Mouse (Mus musculus) megakaryocyte, embryonic 14.5 days (primary cell): ENCODE results near the gene Gab1. TPM values are rescaled to one million over a fixed set of nuclear protein-coding genes. Genes with fewer than 3 reads are reported as not detected.

Source experiments
- H3K27me3 ChIP-seq: replicated peaks from 2 replicates; pipeline ENCODE3; 2012; ENCODE audit warnings: inconsistent platforms
- H3K36me3 ChIP-seq: replicated peaks from 2 replicates; pipeline ENCODE3; 2012; ENCODE audit warnings: low read length, inconsistent platforms, mixed read lengths
- H3K4me1 ChIP-seq: 2 replicates; pipeline ENCODE4 v1.6.1; 2012; ENCODE audit warnings: inconsistent platforms
- H3K4me3 ChIP-seq: replicated peaks from 2 replicates; pipeline ENCODE3; 2012; ENCODE audit warnings: moderate library complexity, mild to moderate bottlenecking, inconsistent platforms
- H3K9me3 ChIP-seq: 2 replicates; pipeline ENCODE4 v1.6.1; 2012; ENCODE audit warnings: inconsistent platforms
- FLI1 ChIP-seq: IDR thresholded peaks from 2 replicates; pipeline ENCODE4 v1.6.1; 2012; ENCODE audit warnings: low read length, inconsistent platforms, mixed read lengths
- GATA1 ChIP-seq: IDR thresholded peaks from 3 replicates; pipeline ENCODE4 v1.6.1; 2012; ENCODE audit warnings: mixed read lengths, low read length, inconsistent platforms, borderline replicate concordance
- polyA plus RNA-seq: library from polyadenylated mRNA; stranded (reverse); fragments of >175 nt; gene quantifications from 2 replicates; pipeline ENCODE4 v1.2.3, GENCODE M21; 2012; ENCODE audit warnings: low replicate concordance; ENCODE audit not compliant: insufficient read depth

Gene Gab1
- polyA plus RNA-seq, 1 experiment, result 3.2 TPM

- Histone ChIP-seq H3K4me1 (no peaks in the 10 kb centered on the region; the same call in 1 of the 2 replicates), H3K4me3 (no peak overlapping the region), H3K9me3 (no peaks in the 10 kb centered on the region), H3K27me3 (peaks cover 14% of the 10 kb centered on the region), H3K36me3 (no peaks in the 10 kb centered on the region)
- TF ChIP-seq GATA1 (no peak), FLI1 (no peak)
Observed at GRCm38 (mm10) chr8:80830724-80831566, 49.4 kb downstream of the Gab1 start.

GRCm38 (mm10) chr8:80830141-80830540 lies 50.2 kb downstream of the Gab1 start:
- TF ChIP-seq FLI1 (no peak), GATA1 (no peak)
- Histone ChIP-seq H3K4me1 (peaks cover 2% of the 10 kb centered on the region; the same call in 1 of the 2 replicates), H3K4me3 (no peak overlapping the region), H3K9me3 (no peaks in the 10 kb centered on the region), H3K36me3 (no peaks in the 10 kb centered on the region), H3K27me3 (peaks cover 15% of the 10 kb centered on the region)

GRCm38 (mm10) chr8:80826996-80827395 lies 53.3 kb downstream of the Gab1 start:
- no peak for TF ChIP-seq FLI1
- TF ChIP-seq GATA1, result no peak
- no peaks in the 10 kb centered on the region for H3K36me3 ChIP-seq
- H3K27me3 ChIP-seq, result peaks cover 14% of the 10 kb centered on the region
- no peaks in the 10 kb centered on the region for H3K9me3 ChIP-seq
- peaks cover 4% of the 10 kb centered on the region; the same call in 1 of the 2 replicates for H3K4me1 ChIP-seq
- no peak overlapping the region for H3K4me3 ChIP-seq

GRCm38 (mm10) chr8:80825136-80825535 lies 55.2 kb downstream of the Gab1 start:
- no peaks in the 10 kb centered on the region for H3K36me3 ChIP-seq
- no peak for TF ChIP-seq GATA1
- no peak for TF ChIP-seq FLI1
- H3K4me3 ChIP-seq, result no peak overlapping the region
- peaks cover 4% of the 10 kb centered on the region; the same call in 1 of the 2 replicates for H3K4me1 ChIP-seq
- H3K27me3 ChIP-seq, result peaks cover 15% of the 10 kb centered on the region
- H3K9me3 ChIP-seq, result no peaks in the 10 kb centered on the region

- peaks cover 18% of the 10 kb centered on the region for H3K27me3 ChIP-seq
- peaks cover 4% of the 10 kb centered on the region; the same call in 1 of the 2 replicates for H3K4me1 ChIP-seq
- TF ChIP-seq GATA1 (no peak), FLI1 (no peak)
- no peak overlapping the region for H3K4me3 ChIP-seq
- no peaks in the 10 kb centered on the region for H3K9me3 ChIP-seq
- H3K36me3 ChIP-seq, result no peaks in the 10 kb centered on the region
Observed at GRCm38 (mm10) chr8:80824426-80824825, 55.9 kb downstream of the Gab1 start.

GRCm38 (mm10) chr8:80823250-80823649 lies 57.1 kb downstream of the Gab1 start:
- H3K27me3 ChIP-seq, result peaks cover 18% of the 10 kb centered on the region
- no peaks in the 10 kb centered on the region for H3K9me3 ChIP-seq
- H3K4me1 ChIP-seq, result peaks cover 4% of the 10 kb centered on the region; the same call in 1 of the 2 replicates
- TF ChIP-seq FLI1 (no peak), GATA1 (no peak)
- no peak overlapping the region for H3K4me3 ChIP-seq
- H3K36me3 ChIP-seq, result no peaks in the 10 kb centered on the region

- no peaks in the 10 kb centered on the region for H3K36me3 ChIP-seq
- no peak overlapping the region for H3K4me3 ChIP-seq
- TF ChIP-seq FLI1 (no peak), GATA1 (no peak)
- H3K27me3 ChIP-seq, result peaks cover 13% of the 10 kb centered on the region
- peaks cover 4% of the 10 kb centered on the region; the same call in 1 of the 2 replicates for H3K4me1 ChIP-seq
- H3K9me3 ChIP-seq, result peaks cover 3% of the 10 kb centered on the region
Observed at GRCm38 (mm10) chr8:80821367-80822225, 58.7 kb downstream of the Gab1 start.

- peaks cover 3% of the 10 kb centered on the region for H3K9me3 ChIP-seq
- no peaks in the 10 kb centered on the region for H3K36me3 ChIP-seq
- no peak overlapping the region for H3K4me3 ChIP-seq
- TF ChIP-seq FLI1, result no peak
- TF ChIP-seq GATA1, result no peak
- H3K27me3 ChIP-seq, result peaks cover 7% of the 10 kb centered on the region
- no peaks in the 10 kb centered on the region for H3K4me1 ChIP-seq
Observed at GRCm38 (mm10) chr8:80818978-80819377, 61.3 kb downstream of the Gab1 start.

GRCm38 (mm10) chr8:80817065-80817464 lies 63.3 kb downstream of the Gab1 start:
- TF ChIP-seq GATA1 (no peak), FLI1 (no peak)
- H3K9me3 ChIP-seq, result peaks cover 3% of the 10 kb centered on the region

GRCm38 (mm10) chr8:80815179-80815578 lies 65.1 kb downstream of the Gab1 start:
- no peaks in the 10 kb centered on the region for H3K36me3 ChIP-seq
- TF ChIP-seq GATA1 (no peak), FLI1 (no peak)
- H3K4me1 ChIP-seq, result peaks cover 13% of the 10 kb centered on the region
- no peak overlapping the region for H3K4me3 ChIP-seq
- H3K27me3 ChIP-seq, result peaks cover 3% of the 10 kb centered on the region
- peaks cover 3% of the 10 kb centered on the region for H3K9me3 ChIP-seq

More at GRCm38 (mm10) chr8:80817065-80817464, 63.3 kb downstream of the Gab1 start:
- peaks cover under 1% of the 10 kb centered on the region; the same call in 1 of the 2 replicates for H3K4me1 ChIP-seq
- H3K4me3 ChIP-seq, result no peak overlapping the region
- peaks cover 4% of the 10 kb centered on the region for H3K27me3 ChIP-seq
- no peaks in the 10 kb centered on the region for H3K36me3 ChIP-seq
